Mouse (Mus musculus) frontal cortex, postnatal 10 days (tissue): Measurements from ENCODE around the gene Syce1.
"Not testable (repeated sequence)": the region's sequence is repeated elsewhere in the genome, so short reads cannot be mapped to it uniquely, and the experiment has no call there.

Source experiments
- DNase-seq, 2 experiments: peaks; one replicate each; pipeline ENCODE4 v3.0.0; 2022; ENCODE audit warnings: low spot score in 2 of 2, mixed read lengths in 1 of 2

The Syce1 gene

GRCm38 (mm10) chr7:140765888-140766739, 21.5 kb downstream of the Syce1 start:
- DNase-seq = no peak

DNA sequence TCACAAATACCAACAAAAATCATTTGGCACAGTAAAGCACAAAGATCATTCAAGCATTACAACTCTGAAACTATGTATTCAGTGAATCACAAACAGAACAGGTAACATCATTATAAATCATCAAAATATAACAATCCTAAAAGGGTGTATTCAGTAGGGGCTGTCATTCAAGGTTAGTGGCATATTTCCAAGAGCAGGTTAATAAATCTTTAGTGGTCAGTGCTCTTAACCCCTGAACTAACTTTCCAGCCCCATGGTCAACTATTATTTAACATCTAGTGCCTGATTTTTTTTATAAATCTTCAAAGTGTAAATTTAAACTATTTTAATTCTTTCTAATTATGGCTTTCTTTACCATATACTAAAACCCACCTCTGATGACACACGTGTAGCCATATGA, 22.3 kb downstream of the Syce1 start:
- not testable (repeated sequence) for DNase-seq

DNA sequence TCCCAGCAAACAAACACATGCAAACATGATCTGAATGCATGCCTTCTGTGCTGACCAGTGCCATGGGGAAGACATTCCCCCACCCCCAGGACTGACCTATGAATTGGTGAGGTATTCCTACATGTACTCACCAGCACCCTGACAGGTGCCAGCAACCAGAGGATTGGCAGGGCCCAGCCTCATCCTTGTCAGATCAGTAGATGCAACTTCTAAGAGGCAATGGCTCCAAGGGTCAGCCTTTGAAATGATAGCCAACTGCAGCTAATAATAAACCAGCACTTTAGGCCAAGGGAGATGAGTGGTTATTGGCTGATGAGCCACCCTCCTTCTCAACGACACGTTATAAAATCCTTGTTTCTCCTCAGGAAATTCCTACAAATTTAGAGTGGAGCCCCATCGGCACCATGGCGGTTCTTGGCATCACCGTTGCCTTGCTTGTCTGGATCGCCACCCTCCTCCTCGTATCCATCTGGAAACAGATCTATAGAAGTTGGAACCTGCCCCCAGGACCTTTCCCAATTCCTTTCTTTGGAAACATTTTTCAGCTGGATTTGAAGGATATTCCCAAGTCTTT, 24.1 kb downstream of the Syce1 start, which contains the start of gene Cyp2e1:
TSS of gene Cyp2e1 (plus strand) at position 293 of the 574 bp plus-strand sequence.
- DNase-seq = no peak

DNA sequence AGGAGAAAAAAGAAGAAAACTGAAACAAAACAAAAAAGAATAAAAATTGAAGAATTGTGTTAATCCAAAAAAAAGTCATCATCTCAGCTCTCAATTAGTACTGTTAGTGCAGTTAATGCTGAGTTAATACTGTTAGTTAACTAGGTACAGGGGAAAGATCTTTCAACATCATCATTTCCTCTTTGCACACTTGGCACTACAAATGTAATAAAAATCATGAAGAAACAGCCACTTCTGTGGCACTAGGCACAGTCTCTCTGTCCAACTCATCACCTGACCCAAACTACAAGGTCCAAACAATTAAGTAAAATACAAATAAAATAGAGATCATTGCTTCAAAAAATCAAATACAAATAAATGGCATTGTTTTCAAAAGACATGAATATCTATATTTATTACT, 27.0 kb downstream of the Syce1 start:
- DNase-seq = no peak

DNA sequence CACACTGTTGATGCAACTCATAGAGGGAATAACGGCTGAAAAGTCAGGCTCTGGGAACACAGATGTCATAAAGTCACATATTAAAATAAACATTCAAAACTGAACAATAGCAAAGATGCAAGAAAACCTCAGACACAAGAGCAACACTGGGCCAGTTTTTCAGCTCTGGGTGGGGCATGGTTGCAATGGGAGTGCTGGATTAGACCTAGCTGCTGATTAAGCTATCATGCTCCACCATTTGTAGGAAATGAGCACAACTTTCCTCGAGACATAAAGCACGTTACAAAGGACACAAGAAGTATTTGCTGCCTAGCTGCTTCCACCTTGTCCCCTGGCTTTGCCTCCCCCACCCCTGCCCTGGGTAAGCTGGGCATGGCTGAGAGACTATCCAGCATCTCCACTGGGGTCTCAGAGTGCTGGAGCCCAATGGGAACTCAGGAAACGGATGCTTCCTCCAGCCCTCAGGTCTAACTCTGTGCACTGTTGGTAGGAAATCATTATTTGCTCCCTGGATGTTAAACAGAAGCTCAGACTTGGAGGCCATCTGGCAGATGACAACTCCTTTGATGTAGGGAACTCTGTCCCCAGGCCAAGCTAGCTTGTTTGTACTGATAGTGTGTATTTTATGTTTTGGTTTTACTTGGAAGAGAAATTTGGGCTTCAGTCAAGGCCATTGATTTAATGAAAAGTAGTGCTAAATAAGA, 31.3 kb downstream of the Syce1 start:
- DNase-seq = no peak

DNA sequence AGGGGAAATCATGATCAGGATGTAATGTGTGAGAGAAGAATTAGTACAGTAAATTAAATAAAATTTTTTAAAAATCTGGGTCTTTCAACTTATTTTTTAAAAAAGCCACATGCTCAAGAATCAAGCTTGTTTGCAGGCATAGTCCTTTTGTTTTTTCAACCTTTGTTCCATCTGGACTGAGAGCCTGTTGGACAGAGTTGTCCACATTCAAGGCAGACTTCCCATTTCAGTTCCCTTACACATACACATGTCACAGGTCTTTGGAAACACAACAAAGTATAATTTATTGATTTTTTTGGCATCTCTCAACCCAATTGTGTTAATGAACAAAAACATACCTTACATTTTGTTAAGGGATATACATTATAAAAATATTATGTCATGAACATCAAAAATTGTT, 33.1 kb downstream of the Syce1 start:
- DNase-seq = no peak

GRCm38 (mm10) chr7:140748827-140749160, 38.9 kb downstream of the Syce1 start:
- no peak for DNase-seq

DNA sequence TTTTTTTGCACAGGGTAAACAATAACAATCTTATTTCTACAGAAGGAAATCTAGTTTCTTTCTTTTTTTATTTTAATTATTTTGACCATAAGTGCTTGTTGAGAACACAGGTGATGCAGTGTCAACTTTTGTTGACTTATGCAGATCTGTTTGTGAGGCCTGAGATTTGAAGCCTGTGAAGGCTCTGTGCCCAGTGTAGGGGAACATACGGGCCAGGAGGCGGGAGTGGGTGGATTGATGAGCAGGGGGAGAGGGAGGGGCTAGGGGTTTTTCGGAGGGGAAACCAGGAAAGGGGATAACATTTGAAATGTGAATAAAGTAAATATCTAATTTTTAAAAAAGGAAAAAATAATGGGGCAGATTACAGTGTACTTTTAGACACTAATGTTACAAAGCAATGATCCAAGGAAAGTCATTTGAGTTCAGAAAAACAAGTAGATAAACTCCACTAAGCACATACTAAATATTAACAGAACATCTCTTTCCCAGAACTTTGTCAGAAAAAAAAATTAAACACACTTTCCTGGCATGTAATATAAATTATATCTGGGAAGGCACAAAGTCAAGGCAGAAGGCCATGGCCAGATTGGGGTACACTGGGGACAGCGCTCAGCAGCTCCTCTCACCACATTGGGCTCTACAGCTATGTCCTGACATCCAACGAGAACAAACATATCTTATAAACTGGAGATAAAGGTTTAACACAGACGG, 39.4 kb downstream of the Syce1 start:
- DNase-seq = no peak

DNA sequence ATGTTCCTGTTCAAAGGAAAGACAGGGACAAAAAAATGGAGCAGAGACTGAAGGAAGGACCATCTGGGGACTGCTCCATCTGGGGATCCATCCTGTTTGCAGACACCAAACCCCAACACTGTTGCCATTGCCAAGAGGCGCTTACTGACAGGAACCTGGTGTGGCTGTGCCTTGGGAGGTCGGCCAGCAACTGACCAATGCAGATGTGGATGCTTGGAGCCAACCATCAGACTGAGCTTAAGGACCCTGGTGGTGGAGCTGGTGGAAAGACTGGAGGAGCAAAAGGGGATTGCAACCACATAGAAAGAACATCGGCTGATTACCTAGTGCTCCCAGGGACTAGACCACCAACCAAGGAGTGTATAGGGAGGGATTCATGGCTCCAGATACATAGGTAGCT, 40.2 kb downstream of the Syce1 start:
- no peak for DNase-seq

- DNase-seq = no peak
Observed at GRCm38 (mm10) chr7:140733162-140733561, 54.5 kb downstream of the Syce1 start.
